Mouse (Mus musculus): ENCODE data around the gene Pex10.

DNA sequence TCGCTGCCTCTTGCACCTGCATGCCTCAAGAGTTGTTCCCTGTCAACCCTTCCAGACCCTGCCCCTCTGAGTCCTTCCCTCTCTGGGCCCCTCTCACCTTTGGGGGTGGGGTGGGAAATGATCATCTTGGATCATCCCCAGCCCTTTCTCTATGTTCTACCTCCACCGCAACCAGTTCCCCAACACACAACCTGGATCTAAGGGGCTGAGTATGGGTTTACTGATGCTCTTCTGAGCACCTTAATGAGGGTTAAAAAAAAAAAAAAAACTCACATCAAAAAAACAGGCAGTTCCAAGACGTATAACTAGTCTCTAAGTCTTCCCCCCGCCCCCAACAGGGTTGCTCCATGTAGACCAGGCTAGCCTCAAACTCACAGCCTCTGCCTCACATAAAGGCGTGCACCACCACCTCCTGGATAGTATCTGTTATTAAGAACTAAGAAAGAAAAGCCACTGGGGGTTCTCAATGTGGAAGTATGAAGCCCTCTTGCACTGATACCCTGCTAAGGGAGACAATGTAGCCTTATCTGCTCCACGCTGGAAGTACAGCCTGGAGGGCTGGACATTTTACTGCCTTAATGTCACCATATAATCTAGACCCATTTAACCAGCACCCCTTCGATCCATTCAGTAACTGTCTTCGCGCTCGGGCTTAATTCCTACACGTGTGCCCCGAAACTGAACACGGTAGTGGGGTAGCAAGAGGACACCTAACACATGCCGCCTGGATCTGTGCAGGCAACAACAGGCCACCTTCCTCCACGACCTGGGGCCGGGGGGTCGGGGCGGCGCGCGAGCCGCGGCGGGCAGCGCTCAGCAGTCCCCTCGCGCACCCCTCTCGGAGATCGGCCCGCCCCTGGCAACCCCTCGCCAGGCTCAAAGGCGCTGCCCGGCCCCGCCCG, 18.6 kb downstream of the Pex10 start:
- no peak for TF ChIP-seq CTCF (IDR thresholded peaks at IDR 0.05; ENCODE audit: insufficient read depth, low read depth, low read length)
- TF ChIP-seq POLR2A (IDR thresholded peaks at IDR 0.05; ENCODE audit: insufficient read depth, low read depth, low read length) = no peak

Measured in olfactory bulb, adult 2 months (tissue).